Mouse (Mus musculus): ENCODE measurements around the gene Cbfb. TPM values are rescaled to one million over a fixed set of nuclear protein-coding genes. Genes with fewer than 3 reads are reported as not detected.
A peak's percentile ranks its signal among the peaks of the same experiment; 100 is the strongest.

Gene Cbfb
- total and polyA plus RNA-seq, 3 experiments, result 31.4 to 182 (median 81.9) TPM

GRCm38 (mm10) chr8:105259721-105260320 lies 89.3 kb downstream of the Cbfb start:
- H3K27me3 ChIP-seq (ENCODE audit: insufficient read depth, low read length), result no peaks in the 10 kb centered on the region
- H3K4me3 ChIP-seq (ENCODE audit: low read depth, low read length), result peak overlapping the region; percentile 44; the same call in 1 of the 2 replicates
- DNase-seq (ENCODE audit: low spot score) (peak; percentile 32), ATAC-seq (ENCODE audit: extremely low read depth, insufficient number of reproducible peaks, low FRiP score, poor library complexity, severe bottlenecking) (no peak)
- H3K9me3 ChIP-seq (replicated peaks), result peaks cover 4% of the 10 kb centered on the region
- peaks cover 60% of the 10 kb centered on the region for H3K4me1 ChIP-seq (ENCODE audit: insufficient read depth, low read depth, low read length)
- peaks cover 50% of the 10 kb centered on the region for H3K36me3 ChIP-seq (replicated peaks)
- TF ChIP-seq CTCF (IDR thresholded peaks at IDR 0.05; ENCODE audit: low read depth, low read length), result peak; percentile 83
- TF ChIP-seq GATA1 (IDR thresholded peaks at IDR 0.05; ENCODE audit: borderline replicate concordance, low read length), result no peak

DNA sequence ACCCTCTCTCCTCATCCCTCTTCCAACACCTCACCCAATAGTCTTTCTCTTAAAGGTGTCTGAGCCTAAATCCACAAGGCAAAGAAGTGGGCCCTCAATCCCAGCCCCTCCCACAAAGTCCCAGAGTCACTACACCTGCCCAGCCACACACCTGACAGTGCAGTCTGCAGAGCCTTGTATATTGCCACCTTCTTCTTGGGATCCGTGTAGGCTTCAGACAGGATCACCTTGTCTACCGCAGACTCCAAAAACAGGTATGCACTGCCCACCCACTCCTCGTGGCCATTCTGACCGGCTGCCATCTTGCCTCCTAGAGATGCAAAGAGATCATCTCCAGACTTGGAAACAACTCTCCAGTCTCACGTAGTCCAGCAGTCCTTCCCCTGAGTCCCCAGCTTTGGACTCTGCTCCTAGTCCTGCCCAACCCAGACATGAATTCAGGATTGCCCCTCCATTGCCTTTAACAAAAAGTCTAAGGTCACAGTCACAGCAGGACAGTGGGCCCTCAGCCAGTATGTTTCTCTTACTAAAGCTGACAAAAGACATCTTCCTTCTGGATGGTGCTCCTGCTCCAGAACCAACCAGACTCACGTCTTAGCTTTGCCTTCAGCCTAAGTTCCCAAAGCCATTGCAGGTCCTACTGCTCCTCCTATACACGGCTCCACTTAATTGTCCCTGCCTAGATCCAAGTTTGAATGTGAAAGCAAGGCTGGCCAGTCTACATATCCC lies 90.1 kb downstream of the Cbfb start:
- H3K4me3 ChIP-seq (ENCODE audit: low read depth, low read length), result no peak overlapping the region
- H3K27me3 ChIP-seq (ENCODE audit: insufficient read depth, low read length), result no peaks in the 10 kb centered on the region
- H3K9me3 ChIP-seq (replicated peaks), result peaks cover 4% of the 10 kb centered on the region
- DNase-seq (ENCODE audit: low spot score) (no peak), ATAC-seq (ENCODE audit: extremely low read depth, insufficient number of reproducible peaks, low FRiP score, poor library complexity, severe bottlenecking) (no peak)
- TF ChIP-seq TAL1 (conservative IDR thresholded peaks at IDR 0.05; ENCODE audit: low read depth, low read length) (no peak), GATA2 (IDR thresholded peaks at IDR 0.05; ENCODE audit: borderline replicate concordance, low read depth, low read length) (no peak), POLR2AphosphoS5 (IDR thresholded peaks at IDR 0.05; ENCODE audit: insufficient replicate concordance, low read depth, low read length) (no peak), GATA1 (IDR thresholded peaks at IDR 0.05; ENCODE audit: borderline replicate concordance, low read length) (no peak), CTCF (IDR thresholded peaks at IDR 0.05; ENCODE audit: low read depth, low read length) (no peak)
- peaks cover 60% of the 10 kb centered on the region for H3K4me1 ChIP-seq (ENCODE audit: insufficient read depth, low read depth, low read length)
- peaks cover 50% of the 10 kb centered on the region for H3K36me3 ChIP-seq (replicated peaks)

GRCm38 (mm10) chr8:105261326-105261980 lies 91.0 kb downstream of the Cbfb start:
- TF ChIP-seq GATA2 (IDR thresholded peaks at IDR 0.05; ENCODE audit: borderline replicate concordance, low read depth, low read length) (no peak), CTCF (IDR thresholded peaks at IDR 0.05; ENCODE audit: low read depth, low read length) (no peak), TAL1 (conservative IDR thresholded peaks at IDR 0.05; ENCODE audit: low read depth, low read length) (no peak), GATA1 (IDR thresholded peaks at IDR 0.05; ENCODE audit: borderline replicate concordance, low read length) (no peak), POLR2AphosphoS5 (IDR thresholded peaks at IDR 0.05; ENCODE audit: insufficient replicate concordance, low read depth, low read length) (no peak)
- DNase-seq (ENCODE audit: low spot score) (no peak), ATAC-seq (ENCODE audit: extremely low read depth, insufficient number of reproducible peaks, low FRiP score, poor library complexity, severe bottlenecking) (0 out of 2 replicates have a peak, but pooled peaks have one; percentile 23)
- peaks cover 57% of the 10 kb centered on the region for H3K4me1 ChIP-seq (ENCODE audit: insufficient read depth, low read depth, low read length)
- no peaks in the 10 kb centered on the region for H3K27me3 ChIP-seq (ENCODE audit: insufficient read depth, low read length)
- peaks cover 53% of the 10 kb centered on the region for H3K36me3 ChIP-seq (replicated peaks)
- H3K9me3 ChIP-seq (replicated peaks), result peaks cover 4% of the 10 kb centered on the region
- H3K4me3 ChIP-seq (ENCODE audit: low read depth, low read length), result peak overlapping the region; percentile 16; the same call in 1 of the 2 replicates

GRCm38 (mm10) chr8:105263244-105263912 lies 92.9 kb downstream of the Cbfb start:
- Histone ChIP-seq H3K4me1 (ENCODE audit: insufficient read depth, low read depth, low read length) (peaks cover 72% of the 10 kb centered on the region), H3K9me3 (replicated peaks) (peaks cover 9% of the 10 kb centered on the region), H3K36me3 (replicated peaks) (peaks cover 60% of the 10 kb centered on the region), H3K27me3 (ENCODE audit: insufficient read depth, low read length) (no peaks in the 10 kb centered on the region; the same call in 1 of the 2 replicates), H3K4me3 (ENCODE audit: low read depth, low read length) (peak overlapping the region; percentile 93)
- ATAC-seq (ENCODE audit: extremely low read depth, insufficient number of reproducible peaks, low FRiP score, poor library complexity, severe bottlenecking) (no peak), DNase-seq (ENCODE audit: low spot score) (no peak)
- TF ChIP-seq POLR2AphosphoS5 (IDR thresholded peaks at IDR 0.05; ENCODE audit: insufficient replicate concordance, low read depth, low read length), result no peak
- TF ChIP-seq GATA2 (IDR thresholded peaks at IDR 0.05; ENCODE audit: borderline replicate concordance, low read depth, low read length), result no peak
- TF ChIP-seq GATA1 (IDR thresholded peaks at IDR 0.05; ENCODE audit: borderline replicate concordance, low read length), result no peak
- no peak for TF ChIP-seq CTCF (IDR thresholded peaks at IDR 0.05; ENCODE audit: low read depth, low read length)
- TF ChIP-seq TAL1 (conservative IDR thresholded peaks at IDR 0.05; ENCODE audit: low read depth, low read length), result no peak

- Histone ChIP-seq H3K9me3 (replicated peaks) (peaks cover 14% of the 10 kb centered on the region), H3K36me3 (replicated peaks) (peaks cover 60% of the 10 kb centered on the region), H3K4me3 (ENCODE audit: low read depth, low read length) (peak within 1 kb of the TSS; percentile 93), H3K4me1 (ENCODE audit: insufficient read depth, low read depth, low read length) (peaks cover 76% of the 10 kb centered on the region), H3K27me3 (ENCODE audit: insufficient read depth, low read length) (peaks cover 4% of the 10 kb centered on the region; the same call in 1 of the 2 replicates)
- DNase-seq (ENCODE audit: low spot score), result peak; percentile 87
- ATAC-seq (ENCODE audit: extremely low read depth, insufficient number of reproducible peaks, low FRiP score, poor library complexity, severe bottlenecking), result peak; percentile 69; the same call in 1 of the 2 replicates
- no peak for TF ChIP-seq GATA1 (IDR thresholded peaks at IDR 0.05; ENCODE audit: borderline replicate concordance, low read length)
Measured at GRCm38 (mm10) chr8:105264024-105264982, 93.8 kb downstream of the Cbfb start, which contains the start of the genes Tradd and Fbxl8. Gene Tradd, minus strand, starts transcription at chr8:105264609. Gene Fbxl8, plus strand, starts transcription at chr8:105264648.
